Mouse (Mus musculus): Measurements from ENCODE around the gene Slc16a12. TPM values are rescaled to one million over a fixed set of nuclear protein-coding genes. Genes with fewer than 3 reads are reported as not detected.
"Not testable (repeated sequence)": the region's sequence is repeated elsewhere in the genome, so short reads cannot be mapped to it uniquely, and the experiment has no call there.

Slc16a12 gene
- total RNA-seq, 2 experiments from 2014 or later = 1.5 to 2.1 TPM

GRCm38 (mm10) chr19:34666127-34666526 is 81.0 kb downstream of the Slc16a12 start:
- peak; percentile 78 for DNase-seq

- DNase-seq = no peak
These were observed 84.3 kb downstream of the Slc16a12 start for GRCm38 (mm10) chr19:34662740-34663139.

GRCm38 (mm10) chr19:34662067-34662507 is 85.0 kb downstream of the Slc16a12 start:
- peak; percentile 37 for DNase-seq

GRCm38 (mm10) chr19:34656511-34657298 is 90.4 kb downstream of the Slc16a12 start:
- DNase-seq = no peak

GRCm38 (mm10) chr19:34655227-34655805 is 91.8 kb downstream of the Slc16a12 start:
- DNase-seq = no peak

GRCm38 (mm10) chr19:34650997-34651396 is 96.1 kb downstream of the Slc16a12 start:
- DNase-seq = no peak

- no peak for DNase-seq
These were observed 96.8 kb downstream of the Slc16a12 start for GRCm38 (mm10) chr19:34650276-34650675.

GRCm38 (mm10) chr19:34647630-34648029 is 99.5 kb downstream of the Slc16a12 start:
- DNase-seq = not testable (repeated sequence)

GRCm38 (mm10) chr19:34642616-34643015 is 104.5 kb downstream of the Slc16a12 start:
- DNase-seq = no peak

- no peak for DNase-seq
These were observed 106.5 kb downstream of the Slc16a12 start, which contains the start of the genes Ifit1bl2 and Ifit1 for GRCm38 (mm10) chr19:34640623-34641022. Ifit1bl2 (minus strand) TSS chr19:34640743. Ifit1 (plus strand) TSS chr19:34640871.

GRCm38 (mm10) chr19:34636933-34637557 is 110.0 kb downstream of the Slc16a12 start:
- DNase-seq = peak; percentile 60

GRCm38 (mm10) chr19:34633484-34633883 is 113.6 kb downstream of the Slc16a12 start:
- no peak for DNase-seq

GRCm38 (mm10) chr19:34631487-34631886 is 115.6 kb downstream of the Slc16a12 start:
- DNase-seq = no peak

- no peak for DNase-seq
These were observed 119.6 kb downstream of the Slc16a12 start for GRCm38 (mm10) chr19:34627496-34627895.

GRCm38 (mm10) chr19:34624663-34625062 is 122.4 kb downstream of the Slc16a12 start:
- DNase-seq = no peak

- DNase-seq = no peak
These were observed 123.3 kb downstream of the Slc16a12 start for GRCm38 (mm10) chr19:34623781-34624180.

GRCm38 (mm10) chr19:34620871-34621270 is 126.2 kb downstream of the Slc16a12 start:
- DNase-seq = no peak

Small RNA genes lying within 50 kb of the gene (microRNA-seq; reads per million reads assigned to microRNA genes)
- 0 reads per million in 2 experiments for gene Gm27476

Other genes with a start within 250 kb of the Slc16a12 start
- 10 to 100 TPM; 12.5 to 17.1 TPM for gene Lipa, start 219.8 kb downstream of the Slc16a12 start, total RNA-seq (2021)
- 1 to 10 TPM; 3.1 to 3.3 TPM for gene Ifit2, start 196.6 kb downstream of the Slc16a12 start, total RNA-seq (2021)
- 1 to 10 TPM in 1 of 2 experiments, under 1 TPM in 1; 0.87 to 1.6 TPM for gene Ifit3, start 163.8 kb downstream of the Slc16a12 start, total RNA-seq (2021)
- gene Ifit1bl1, start 145.3 kb downstream of the Slc16a12 start, total RNA-seq (2021) = under 1 TPM; 0.11 to 0.16 TPM
- gene Ifit3b, start 139.3 kb downstream of the Slc16a12 start, total RNA-seq (2021) = under 1 TPM; 0.40 to 0.50 TPM
- gene Ifit1bl2, start 106.5 kb downstream of the Slc16a12 start, total RNA-seq (2021) = under 1 TPM in 1 of 2 experiments, not detected in 1; 0.12 TPM
- under 1 TPM; 0.09 to 0.12 TPM for gene Ifit1, start 106.4 kb downstream of the Slc16a12 start, total RNA-seq (2021)
- gene Pank1, start 132.2 kb upstream of the Slc16a12 start, total RNA-seq (2021) = 1 to 10 TPM; 8.8 to 9.3 TPM
- gene Kif20b, start 175.1 kb upstream of the Slc16a12 start, total RNA-seq (2021) = 1 to 10 TPM; 5.8 to 8.0 TPM